Mouse (Mus musculus): ENCODE measurements around the gene Itga9. TPM values are rescaled to one million over a fixed set of nuclear protein-coding genes. Genes with fewer than 3 reads are reported as not detected.
A peak's percentile ranks its signal among the peaks of the same experiment; 100 is the strongest.

The Itga9 gene
- total and polyA plus RNA-seq, 2 experiments: 9.1 to 15.8 TPM

DNA sequence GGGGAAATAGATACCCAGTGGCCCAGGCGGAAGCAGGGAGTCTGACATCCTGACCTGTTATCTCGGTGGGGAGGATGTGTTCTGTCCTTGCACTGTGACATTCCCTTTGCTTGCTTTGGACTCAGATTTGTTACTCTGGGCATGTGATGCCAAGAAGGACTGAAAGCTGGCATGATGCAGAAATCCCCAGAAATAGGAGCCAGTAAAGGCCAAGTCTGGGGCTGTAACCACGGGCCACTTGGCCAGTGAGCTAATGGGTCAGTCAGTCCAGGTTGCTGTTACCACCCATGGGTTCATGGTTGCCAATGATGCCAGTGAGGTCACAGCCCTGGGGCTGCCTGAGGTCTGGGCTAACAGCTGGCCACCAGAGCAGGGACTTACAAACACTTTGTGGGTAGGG, 133.2 kb downstream of the Itga9 start:
- Histone ChIP-seq H3K4me3 (ENCODE audit: insufficient read depth, low read depth, low read length) (no peak overlapping the region), H3K9ac (ENCODE audit: low read depth, low read length) (no peak overlapping the region), H3K36me3 (ENCODE audit: control insufficient read depth, insufficient read depth, low read length) (no peaks in the 10 kb centered on the region), H3K27me3 (ENCODE audit: control insufficient read depth, insufficient read depth, low read length) (no peaks in the 10 kb centered on the region), H3K4me1 (ENCODE audit: control insufficient read depth, insufficient read depth, low read length) (no peaks in the 10 kb centered on the region; the same call in 1 of the 2 replicates), H3K27ac (replicated peaks; ENCODE audit: insufficient read depth, low read depth, low read length) (no peak overlapping the region), H3K79me2 (ENCODE audit: control insufficient read depth, insufficient read depth, low read length) (no peaks in the 10 kb centered on the region)
- DNase-seq (ENCODE audit: extremely low read depth, low read depth, low spot score): peak; percentile 93
- 48% methylated on average over 3 of the region's 3 CpGs for WGBS
- TF ChIP-seq POLR2A (IDR thresholded peaks at IDR 0.05; ENCODE audit: extremely low read depth, insufficient read depth, low read length): no peak
- no peak for TF ChIP-seq CTCF (IDR thresholded peaks at IDR 0.05; ENCODE audit: low read depth, low read length)

DNA sequence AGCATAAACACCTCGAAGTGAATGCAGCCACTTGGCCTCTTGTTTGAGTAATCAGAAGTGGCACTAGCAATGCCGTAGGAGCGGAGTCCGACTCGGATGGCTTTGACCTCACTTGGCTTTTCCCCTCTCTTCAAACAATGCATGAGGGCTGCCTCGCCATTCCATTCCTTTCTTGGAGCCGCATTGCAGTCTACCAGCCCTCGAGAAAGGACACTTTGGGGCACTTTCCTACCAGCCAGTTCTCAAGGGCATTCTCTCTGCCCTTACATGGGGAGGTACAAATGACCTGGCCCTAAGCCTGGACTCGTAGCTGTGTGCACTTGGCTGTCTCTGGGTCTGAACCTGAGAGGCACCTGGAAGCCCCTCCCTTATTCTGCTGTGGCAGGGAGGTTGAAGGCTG, 134.8 kb downstream of the Itga9 start:
- Histone ChIP-seq H3K9ac (ENCODE audit: low read depth, low read length) (no peak overlapping the region), H3K36me3 (ENCODE audit: control insufficient read depth, insufficient read depth, low read length) (no peaks in the 10 kb centered on the region), H3K27me3 (ENCODE audit: control insufficient read depth, insufficient read depth, low read length) (no peaks in the 10 kb centered on the region), H3K27ac (replicated peaks; ENCODE audit: insufficient read depth, low read depth, low read length) (no peak overlapping the region), H3K4me1 (ENCODE audit: control insufficient read depth, insufficient read depth, low read length) (no peaks in the 10 kb centered on the region; the same call in 1 of the 2 replicates), H3K4me3 (ENCODE audit: insufficient read depth, low read depth, low read length) (no peak overlapping the region), H3K79me2 (ENCODE audit: control insufficient read depth, insufficient read depth, low read length) (no peaks in the 10 kb centered on the region)
- DNase-seq (ENCODE audit: extremely low read depth, low read depth, low spot score): peak; percentile 51
- WGBS: 35% methylated on average over 9 of the region's 9 CpGs
- no peak for TF ChIP-seq CTCF (IDR thresholded peaks at IDR 0.05; ENCODE audit: low read depth, low read length)
- TF ChIP-seq POLR2A (IDR thresholded peaks at IDR 0.05; ENCODE audit: extremely low read depth, insufficient read depth, low read length): no peak

DNA sequence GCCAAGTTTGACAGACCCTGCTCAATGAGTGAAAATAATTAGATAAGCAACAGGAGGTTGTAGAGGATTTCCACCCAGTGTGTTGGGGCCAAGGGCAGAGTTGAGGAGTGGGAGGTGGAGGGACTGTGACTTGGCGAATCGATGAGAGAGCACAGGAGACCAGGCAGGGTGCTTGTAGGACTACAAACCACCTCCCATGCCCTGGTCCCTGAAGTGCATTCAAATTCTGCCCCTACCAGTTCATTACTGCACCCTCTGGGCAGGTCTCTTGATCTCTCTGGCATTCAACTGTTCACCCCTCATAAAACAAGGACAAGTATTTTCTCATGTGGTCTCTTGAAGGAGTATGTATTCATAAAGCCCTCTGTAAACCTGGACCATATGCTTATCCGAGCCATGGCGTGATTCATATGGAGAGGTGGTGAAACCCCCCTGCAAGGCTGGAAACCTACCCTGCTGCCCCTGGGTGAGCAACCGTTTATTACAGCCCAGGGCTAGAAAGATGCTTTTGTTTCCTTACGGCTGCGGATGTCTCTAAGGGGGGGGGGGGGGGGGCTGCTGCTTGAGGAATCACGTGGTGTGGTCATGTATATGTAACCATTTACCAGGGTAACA, 143.0 kb downstream of the Itga9 start:
- H3K36me3 ChIP-seq (ENCODE audit: control insufficient read depth, insufficient read depth, low read length): no peaks in the 10 kb centered on the region
- no peak overlapping the region for H3K9ac ChIP-seq (ENCODE audit: low read depth, low read length)
- TF ChIP-seq POLR2A (IDR thresholded peaks at IDR 0.05; ENCODE audit: extremely low read depth, insufficient read depth, low read length) (no peak), CTCF (IDR thresholded peaks at IDR 0.05; ENCODE audit: low read depth, low read length) (no peak)
- no peaks in the 10 kb centered on the region; the same call in 1 of the 2 replicates for H3K79me2 ChIP-seq (ENCODE audit: control insufficient read depth, insufficient read depth, low read length)
- H3K27me3 ChIP-seq (ENCODE audit: control insufficient read depth, insufficient read depth, low read length): no peaks in the 10 kb centered on the region
- H3K4me1 ChIP-seq (ENCODE audit: control insufficient read depth, insufficient read depth, low read length): no peaks in the 10 kb centered on the region; the same call in 1 of the 2 replicates
- H3K4me3 ChIP-seq (ENCODE audit: insufficient read depth, low read depth, low read length): no peak overlapping the region
- DNase-seq (ENCODE audit: extremely low read depth, low read depth, low spot score): no peak
- WGBS: 88% methylated on average over 8 of the region's 8 CpGs
- no peak overlapping the region for H3K27ac ChIP-seq (replicated peaks; ENCODE audit: insufficient read depth, low read depth, low read length)

DNA sequence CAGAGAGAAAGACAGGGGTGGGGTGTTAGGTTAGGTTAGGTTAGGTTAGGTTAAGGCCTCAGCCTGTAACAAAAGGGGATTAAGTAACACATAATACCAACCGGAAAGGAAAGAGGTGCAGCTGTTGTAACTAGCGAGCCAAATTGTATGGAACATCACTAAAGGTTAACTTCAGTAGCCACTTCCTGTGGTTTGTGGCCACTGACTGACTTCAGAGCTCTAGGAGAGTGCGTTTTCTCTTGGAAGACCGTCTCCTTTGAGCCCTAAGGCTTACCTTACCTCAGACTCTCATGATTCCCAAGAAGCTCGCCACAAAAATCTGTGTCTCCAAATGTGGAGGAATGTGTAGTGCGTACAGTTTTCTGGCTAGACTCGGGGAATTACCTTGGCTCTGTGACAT, 144.3 kb downstream of the Itga9 start:
- 86% methylated on average over 7 of the region's 7 CpGs for WGBS
- H3K9ac ChIP-seq (ENCODE audit: low read depth, low read length): no peak overlapping the region

DNA sequence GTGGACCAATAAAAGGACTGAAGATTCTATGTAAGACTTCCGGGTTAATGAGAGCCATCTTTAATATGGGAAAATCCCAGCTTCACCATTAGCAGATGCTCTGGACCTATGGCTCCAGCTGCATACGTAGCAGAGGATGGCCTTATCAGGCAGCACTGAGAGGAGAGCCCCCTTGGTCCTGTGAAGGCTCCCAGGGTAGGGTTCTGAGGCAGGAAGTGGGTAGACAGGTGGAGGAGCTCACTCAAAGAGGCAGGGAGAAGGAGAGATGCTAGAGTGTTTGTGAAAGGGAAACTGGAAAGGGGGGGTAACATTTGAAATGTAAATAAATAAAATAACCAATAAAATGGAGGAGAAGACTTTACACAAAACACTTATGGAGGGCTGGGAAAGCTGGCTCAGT, 145.9 kb downstream of the Itga9 start:
- WGBS: 83% methylated on average over 2 of the region's 2 CpGs
- no peaks in the 10 kb centered on the region for H3K4me1 ChIP-seq (ENCODE audit: control insufficient read depth, insufficient read depth, low read length)
- H3K27me3 ChIP-seq (ENCODE audit: control insufficient read depth, insufficient read depth, low read length): no peaks in the 10 kb centered on the region
- H3K79me2 ChIP-seq (ENCODE audit: control insufficient read depth, insufficient read depth, low read length): no peaks in the 10 kb centered on the region
- TF ChIP-seq CTCF (IDR thresholded peaks at IDR 0.05; ENCODE audit: low read depth, low read length) (no peak), POLR2A (IDR thresholded peaks at IDR 0.05; ENCODE audit: extremely low read depth, insufficient read depth, low read length) (no peak)
- DNase-seq (ENCODE audit: extremely low read depth, low read depth, low spot score): no peak
- H3K27ac ChIP-seq (replicated peaks; ENCODE audit: insufficient read depth, low read depth, low read length): no peak overlapping the region
- H3K4me3 ChIP-seq (ENCODE audit: insufficient read depth, low read depth, low read length): no peak overlapping the region
- no peaks in the 10 kb centered on the region for H3K36me3 ChIP-seq (ENCODE audit: control insufficient read depth, insufficient read depth, low read length)
- H3K9ac ChIP-seq (ENCODE audit: low read depth, low read length): no peak overlapping the region

More for the DNA sequence above, 144.3 kb downstream of the Itga9 start:
- H3K4me3 ChIP-seq (ENCODE audit: insufficient read depth, low read depth, low read length): no peak overlapping the region
- H3K27me3 ChIP-seq (ENCODE audit: control insufficient read depth, insufficient read depth, low read length): no peaks in the 10 kb centered on the region
- H3K27ac ChIP-seq (replicated peaks; ENCODE audit: insufficient read depth, low read depth, low read length): no peak overlapping the region
- H3K4me1 ChIP-seq (ENCODE audit: control insufficient read depth, insufficient read depth, low read length): no peaks in the 10 kb centered on the region; the same call in 1 of the 2 replicates
- no peaks in the 10 kb centered on the region; the same call in 1 of the 2 replicates for H3K79me2 ChIP-seq (ENCODE audit: control insufficient read depth, insufficient read depth, low read length)
- DNase-seq (ENCODE audit: extremely low read depth, low read depth, low spot score): no peak
- no peaks in the 10 kb centered on the region for H3K36me3 ChIP-seq (ENCODE audit: control insufficient read depth, insufficient read depth, low read length)
- TF ChIP-seq CTCF (IDR thresholded peaks at IDR 0.05; ENCODE audit: low read depth, low read length) (no peak), POLR2A (IDR thresholded peaks at IDR 0.05; ENCODE audit: extremely low read depth, insufficient read depth, low read length) (no peak)

DNA sequence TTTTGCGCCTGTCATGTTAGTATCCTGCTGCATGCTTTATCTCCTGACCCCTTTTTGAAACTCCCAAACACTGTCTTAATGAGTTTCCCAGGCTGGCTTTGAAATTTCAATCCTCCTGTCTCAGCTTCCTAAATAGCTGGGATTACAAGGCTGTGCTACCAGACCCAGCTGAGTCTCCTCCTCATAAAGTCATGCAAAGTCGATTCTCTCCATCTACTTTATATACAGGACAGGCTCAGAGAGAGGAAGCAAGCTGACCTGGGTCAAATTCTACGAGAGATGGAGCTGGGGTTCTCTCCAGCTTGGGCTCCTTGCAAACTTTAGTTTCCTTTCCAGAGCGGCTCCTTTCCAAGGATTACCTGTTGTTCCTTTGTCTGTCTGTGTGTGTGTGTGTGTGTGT, 153.0 kb downstream of the Itga9 start:
- Histone ChIP-seq H3K79me2 (ENCODE audit: control insufficient read depth, insufficient read depth, low read length) (no peaks in the 10 kb centered on the region), H3K27ac (replicated peaks; ENCODE audit: insufficient read depth, low read depth, low read length) (no peak overlapping the region), H3K4me1 (ENCODE audit: control insufficient read depth, insufficient read depth, low read length) (peaks cover 7% of the 10 kb centered on the region; the same call in 1 of the 2 replicates), H3K27me3 (ENCODE audit: control insufficient read depth, insufficient read depth, low read length) (no peaks in the 10 kb centered on the region), H3K9ac (ENCODE audit: low read depth, low read length) (no peak overlapping the region), H3K36me3 (ENCODE audit: control insufficient read depth, insufficient read depth, low read length) (no peaks in the 10 kb centered on the region), H3K4me3 (ENCODE audit: insufficient read depth, low read depth, low read length) (no peak overlapping the region)
- 48% methylated on average over 4 of the region's 4 CpGs for WGBS
- TF ChIP-seq POLR2A (IDR thresholded peaks at IDR 0.05; ENCODE audit: extremely low read depth, insufficient read depth, low read length) (no peak), CTCF (IDR thresholded peaks at IDR 0.05; ENCODE audit: low read depth, low read length) (no peak)
- DNase-seq (ENCODE audit: extremely low read depth, low read depth, low spot score): no peak

All from liver, adult 2 months (tissue).